Mouse (Mus musculus) myocyte (in vitro differentiated cells): ENCODE results near the gene C1s1.
"Not testable (repeated sequence)": the region's sequence is repeated elsewhere in the genome, so short reads cannot be mapped to it uniquely, and the experiment has no call there.

Source experiments
- CEBPB ChIP-seq: IDR thresholded peaks from 2 replicates; pipeline ENCODE4 v1.6.1; 2011; ENCODE audit warnings: mild to moderate bottlenecking, moderate library complexity; ENCODE audit not compliant: poor library complexity, insufficient read depth, severe bottlenecking
- E2F4 ChIP-seq: IDR thresholded peaks from one replicate; pipeline ENCODE4 v1.6.1; 2011; ENCODE audit warnings: mild to moderate bottlenecking, control low read depth, moderate library complexity; ENCODE audit not compliant: insufficient read depth
- MAX ChIP-seq: IDR thresholded peaks from one replicate; pipeline ENCODE4 v1.6.1; 2011; ENCODE audit warnings: low read depth, mild to moderate bottlenecking, control low read depth
- POLR2A ChIP-seq: IDR thresholded peaks from one replicate; pipeline ENCODE4 v1.6.1; 2011; ENCODE audit warnings: low read depth, mild to moderate bottlenecking, control low read depth, moderate library complexity; ENCODE audit not compliant: insufficient read length
- POLR2AphosphoS2 ChIP-seq: IDR thresholded peaks from one replicate; pipeline ENCODE4 v1.6.1; 2011; ENCODE audit warnings: low read depth, control low read depth; ENCODE audit not compliant: insufficient read length
- SRF ChIP-seq: IDR thresholded peaks from one replicate; pipeline ENCODE4 v1.6.1; 2011; ENCODE audit warnings: low read depth; ENCODE audit not compliant: control insufficient read depth, insufficient read length
- TCF12 ChIP-seq: IDR thresholded peaks from one replicate; pipeline ENCODE4 v1.6.1; 2011; ENCODE audit warnings: mild to moderate bottlenecking, control low read depth; ENCODE audit not compliant: poor library complexity, insufficient read depth, severe bottlenecking
- TCF3 ChIP-seq: IDR thresholded peaks from one replicate; pipeline ENCODE4 v1.6.1; 2011; ENCODE audit warnings: low read depth, control low read depth; ENCODE audit not compliant: insufficient read length
- USF1 ChIP-seq: IDR thresholded peaks from one replicate; pipeline ENCODE4 v1.6.1; 2011; ENCODE audit warnings: low read depth, mild to moderate bottlenecking, control low read depth, moderate library complexity

DNA sequence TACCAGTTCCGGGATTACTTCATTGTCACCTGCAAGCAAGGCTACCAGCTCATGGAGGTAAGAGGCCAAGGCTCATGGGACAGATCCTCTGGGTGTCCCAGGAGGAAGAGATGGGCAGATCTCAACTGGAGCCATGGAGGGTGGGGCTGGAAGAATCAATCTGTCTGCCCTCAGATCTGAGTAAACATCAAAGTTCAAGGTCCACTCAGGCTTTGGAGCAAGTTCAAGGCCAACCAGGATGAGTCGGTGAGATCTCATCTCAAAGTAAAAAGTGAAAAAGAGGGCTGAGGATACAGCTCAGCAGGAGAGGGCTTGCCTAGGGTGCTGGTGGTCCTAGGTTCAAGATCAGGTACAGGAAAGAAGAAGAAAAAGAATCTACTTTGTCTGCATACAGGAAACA is 19.5 kb upstream of the C1s1 start:
- TF ChIP-seq POLR2A, POLR2AphosphoS2, SRF, USF1, MAX, CEBPB, TCF12, E2F4, TCF3: not testable (repeated sequence)
